Mouse (Mus musculus) large intestine, adult 2 months (tissue): ENCODE measurements around the gene Hmgcs1. TPM values are rescaled to one million over a fixed set of nuclear protein-coding genes. Genes with fewer than 3 reads are reported as not detected.
"Not testable (repeated sequence)": the region's sequence is repeated elsewhere in the genome, so short reads cannot be mapped to it uniquely, and the experiment has no call there.

ENCODE experiments used
- DNase-seq: peaks from one replicate; pipeline ENCODE4 v3.0.0-alpha.2; 2012; ENCODE audit warnings: low read depth, low spot score
- WGBS: fragments of 180-500 bp; shearing (Covaris S2); methylation state at CpG from one replicate; pipeline ENCODE4 v1.1.7; 2018; 5-methylcytosine and 5-hydroxymethylcytosine counted together
- polyA plus RNA-seq: library from polyadenylated mRNA; depleted of rRNA; stranded (reverse); fragments of >200 nt; gene quantifications from 2 replicates; pipeline ENCODE4 v1.2.3, GENCODE M21; 2012

Gene Hmgcs1
- polyA plus RNA-seq, 1 experiment, result 52.9 TPM

DNA sequence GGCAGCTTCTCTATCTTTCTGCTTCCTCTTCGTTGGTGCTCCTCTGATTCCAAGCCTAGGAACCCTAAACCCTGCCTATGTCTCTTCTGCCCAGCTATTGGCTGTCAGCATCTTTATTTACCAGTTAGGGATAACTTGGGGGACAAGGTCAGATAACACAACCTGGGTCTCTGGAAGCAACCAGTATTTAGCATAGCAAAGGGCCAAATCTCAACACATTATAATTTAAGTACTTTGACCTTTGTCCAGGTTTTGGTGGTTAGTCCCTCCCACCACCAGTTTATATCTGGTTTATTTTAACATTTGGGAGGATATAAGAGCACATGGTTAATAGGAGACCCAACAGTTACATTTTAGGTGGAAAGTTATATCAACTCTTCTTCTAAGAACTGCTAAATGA is 6.3 kb downstream of the Hmgcs1 start:
- 53% methylated on average over 1 of the region's 1 CpGs for WGBS
- DNase-seq, result no peak

- WGBS, result 84% methylated on average over 4 of the region's 4 CpGs
- no peak for DNase-seq
These were observed 8.3 kb downstream of the Hmgcs1 start for GRCm38 (mm10) chr13:119698436-119698835.

DNA sequence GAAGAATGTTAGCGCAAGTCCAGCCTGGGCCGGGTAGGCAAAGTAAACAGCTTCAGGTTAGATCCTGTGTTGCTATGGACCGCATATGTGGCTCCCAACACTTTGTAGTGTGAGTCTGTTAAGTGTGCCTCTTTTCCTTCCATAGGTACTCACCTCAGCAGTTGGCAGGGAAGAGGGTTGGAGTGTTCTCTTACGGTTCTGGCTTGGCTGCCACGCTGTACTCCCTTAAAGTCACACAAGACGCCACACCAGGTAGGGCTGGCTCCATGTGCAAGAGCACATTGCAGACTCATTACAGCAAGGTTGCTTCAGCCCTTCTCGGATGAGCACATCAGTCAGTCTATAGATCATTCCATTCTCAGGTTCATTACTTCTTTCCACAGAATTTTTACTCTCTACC is 14.1 kb downstream of the Hmgcs1 start:
- WGBS, result 73% methylated on average over 7 of the region's 7 CpGs

GRCm38 (mm10) chr13:119706278-119706880 is 16.2 kb downstream of the Hmgcs1 start:
- 79% methylated on average over 8 of the region's 8 CpGs for WGBS
- not testable (repeated sequence) for DNase-seq

More for the DNA sequence above, 14.1 kb downstream of the Hmgcs1 start:
- DNase-seq, result no peak

DNA sequence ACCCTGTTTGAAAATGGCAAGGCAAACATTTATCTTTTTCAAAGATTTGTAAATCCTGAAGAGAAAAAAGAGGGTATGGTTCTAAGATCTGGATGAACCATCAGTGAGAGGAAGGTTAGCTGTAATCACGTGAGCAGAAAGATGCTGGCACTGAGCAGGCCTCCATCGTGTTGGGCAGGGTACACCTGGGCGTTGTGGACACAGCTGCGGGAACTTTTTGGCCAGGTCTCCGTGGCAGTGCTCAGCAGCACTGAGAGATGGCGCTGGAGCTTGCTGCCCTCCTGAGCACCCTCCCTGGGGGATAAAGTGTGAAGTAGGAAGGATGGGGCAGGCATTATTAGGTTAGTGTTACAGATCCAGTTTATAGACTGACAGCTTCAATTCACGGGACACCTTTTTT is 16.8 kb downstream of the Hmgcs1 start:
- no peak for DNase-seq
- 46% methylated on average over 7 of the region's 7 CpGs for WGBS

DNA sequence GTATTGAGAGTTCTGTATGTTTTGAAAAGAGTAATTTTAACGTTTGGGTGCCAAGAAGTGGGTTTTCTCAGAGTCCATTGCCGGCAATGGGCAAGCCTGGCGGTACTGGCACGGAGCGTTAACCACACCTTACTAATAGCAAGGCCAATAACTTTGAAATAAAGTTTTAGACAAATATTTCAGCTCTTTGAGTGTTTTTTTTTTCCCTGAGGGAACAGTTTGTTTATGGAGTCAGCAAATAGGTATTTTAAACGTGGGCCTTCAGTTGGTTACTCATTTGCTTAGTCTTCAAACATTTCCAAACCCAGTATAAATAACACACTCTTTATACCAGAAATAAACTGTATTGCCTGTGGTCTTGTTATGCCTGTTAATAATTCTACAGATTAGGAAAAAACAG is 17.7 kb downstream of the Hmgcs1 start:
- DNase-seq, result no peak
- 60% methylated on average over 6 of the region's 6 CpGs for WGBS

- no peak for DNase-seq
These were observed 18.8 kb downstream of the Hmgcs1 start for GRCm38 (mm10) chr13:119708941-119709340.

GRCm38 (mm10) chr13:119709388-119710267 is 19.4 kb downstream of the Hmgcs1 start:
- DNase-seq, result no peak
- 85% methylated on average over 8 of the region's 8 CpGs for WGBS

More at GRCm38 (mm10) chr13:119708941-119709340, 18.8 kb downstream of the Hmgcs1 start:
- 78% methylated on average over 5 of the region's 5 CpGs for WGBS

DNA sequence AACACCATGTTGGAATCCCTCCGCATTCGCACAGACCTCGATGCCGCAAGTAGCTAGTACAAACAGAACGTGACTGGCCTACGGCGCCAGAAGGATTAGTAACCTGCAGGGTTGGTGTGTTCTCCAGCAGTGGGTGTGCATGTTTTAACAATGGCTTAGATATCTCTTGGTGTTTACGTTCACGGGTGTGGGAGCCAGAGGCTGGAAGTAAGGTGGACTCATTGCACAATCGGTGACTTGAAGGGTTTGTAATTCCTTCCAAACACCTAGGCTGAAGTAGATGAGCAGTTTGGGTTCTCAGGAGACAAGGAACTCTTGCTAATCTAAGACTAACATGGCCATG is 20.1 kb downstream of the Hmgcs1 start:
- DNase-seq, result no peak

DNA sequence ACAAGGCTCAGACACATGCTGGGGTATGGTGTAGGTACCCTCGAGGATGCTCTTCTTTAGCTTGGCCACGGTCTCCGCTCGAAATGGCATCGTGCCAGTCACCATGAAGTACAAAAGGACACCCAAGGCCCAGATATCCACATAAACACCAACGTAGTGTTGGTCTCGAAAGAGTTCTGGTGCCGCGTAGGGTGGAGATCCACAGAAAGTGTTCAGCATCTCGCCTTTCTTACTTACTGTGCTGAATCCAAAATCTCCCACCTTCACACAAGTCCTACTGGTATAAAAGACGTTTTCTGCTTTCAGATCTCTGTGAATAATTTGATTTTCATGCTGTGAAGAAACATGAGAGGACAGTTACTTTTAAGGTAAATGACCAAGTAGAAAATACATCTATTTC is 22.3 kb downstream of the Hmgcs1 start:
- no peak for DNase-seq
- 90% methylated on average over 11 of the region's 11 CpGs for WGBS

More for the DNA sequence above, 20.1 kb downstream of the Hmgcs1 start:
- WGBS, result 52% methylated on average over 10 of the region's 10 CpGs

GRCm38 (mm10) chr13:119713107-119713787 is 23.1 kb downstream of the Hmgcs1 start:
- no peak for DNase-seq
- WGBS, result 75% methylated on average over 8 of the region's 8 CpGs

DNA sequence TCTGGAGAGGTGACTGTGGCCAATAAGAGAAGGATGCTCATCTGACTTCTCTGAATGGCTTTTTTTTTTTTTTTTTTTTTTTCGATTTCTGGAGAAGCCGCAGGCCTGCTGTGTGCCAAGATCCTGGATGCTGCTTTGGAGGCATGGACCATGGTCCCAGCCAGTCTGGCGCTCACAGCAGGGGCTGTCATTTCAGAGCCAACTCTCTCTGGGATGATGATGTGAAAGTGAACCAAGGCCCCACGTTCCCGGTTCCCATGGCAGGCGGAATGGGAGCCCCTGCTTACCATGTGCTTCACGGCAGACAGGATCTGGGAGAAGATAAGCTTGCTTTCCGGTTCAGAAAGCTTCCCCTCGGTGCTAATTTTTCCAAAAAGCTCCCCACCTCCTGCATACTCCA is 23.6 kb downstream of the Hmgcs1 start:
- no peak for DNase-seq
- 76% methylated on average over 9 of the region's 9 CpGs for WGBS

- DNase-seq, result no peak
- 76% methylated on average over 2 of the region's 2 CpGs for WGBS
These were observed 25.9 kb downstream of the Hmgcs1 start for GRCm38 (mm10) chr13:119716105-119716504.

GRCm38 (mm10) chr13:119722447-119722846 is 32.3 kb downstream of the Hmgcs1 start:
- 73% methylated on average over 3 of the region's 3 CpGs for WGBS
- no peak for DNase-seq

DNA sequence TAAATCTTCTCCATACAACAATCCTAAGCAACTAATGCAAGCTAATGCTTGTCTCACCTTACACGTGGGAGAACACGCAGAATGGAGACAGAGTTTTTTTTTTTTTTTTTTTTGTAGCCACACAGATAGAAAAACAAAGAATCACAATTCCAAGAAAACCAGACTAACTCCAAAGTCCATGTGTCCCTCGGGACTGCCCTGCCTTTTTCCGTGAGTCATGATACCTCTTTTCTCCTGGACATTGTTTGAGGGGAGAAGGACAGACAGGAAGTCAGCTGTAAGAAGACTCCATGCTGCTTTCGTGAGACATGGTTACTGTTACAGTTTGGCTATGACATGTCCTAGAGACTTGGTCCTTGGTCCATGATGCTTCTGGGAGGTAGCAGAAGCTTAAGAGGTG is 33.2 kb downstream of the Hmgcs1 start:
- 51% methylated on average over 5 of the region's 5 CpGs for whole genome bisulfite sequencing
- no peak for DNase-seq

DNA sequence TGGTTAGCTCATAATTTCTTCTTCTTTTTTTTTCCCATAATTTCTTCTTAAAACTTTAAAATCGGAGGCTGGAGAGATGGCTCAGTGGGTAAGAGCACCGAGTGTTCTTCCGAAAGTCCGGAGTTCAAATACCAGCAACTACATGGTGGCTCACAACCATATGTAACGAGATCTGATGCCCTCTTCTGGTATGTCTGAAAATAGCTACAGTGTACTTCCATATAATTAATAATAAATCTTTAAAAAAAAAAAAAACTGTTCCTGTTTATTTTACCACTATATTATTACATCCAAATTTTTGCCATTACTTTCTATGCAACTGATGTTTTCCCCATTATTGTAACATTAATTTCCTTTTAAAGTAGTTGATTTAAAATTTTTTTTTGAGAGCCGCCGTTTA is 34.4 kb downstream of the Hmgcs1 start:
- 72% methylated on average over 7 of the region's 7 CpGs for WGBS
- DNase-seq, result no peak

GRCm38 (mm10) chr13:119727608-119728387 is 37.6 kb downstream of the Hmgcs1 start:
- no peak for DNase-seq
- WGBS, result 78% methylated on average over 26 of the region's 26 CpGs

GRCm38 (mm10) chr13:119729406-119729805 is 39.2 kb downstream of the Hmgcs1 start:
- no peak for DNase-seq
- WGBS, result 79% methylated on average over 7 of the region's 7 CpGs

GRCm38 (mm10) chr13:119731448-119731847 is 41.3 kb downstream of the Hmgcs1 start:
- WGBS, result 80% methylated on average over 6 of the region's 6 CpGs

More at GRCm38 (mm10) chr13:119731448-119731847, 41.3 kb downstream of the Hmgcs1 start:
- DNase-seq, result no peak
